Mouse (Mus musculus) CH12.LX (cell line): Measurements from ENCODE around the gene Kap. TPM values are rescaled to one million over a fixed set of nuclear protein-coding genes. Genes with fewer than 3 reads are reported as not detected.

Experiments used
- DNase-seq: peaks from one replicate; pipeline ENCODE4 v3.0.0-alpha.2; 2013; ENCODE audit errors: extremely low read depth
- H3K27ac ChIP-seq: 2 replicates; pipeline ENCODE4 v1.5.1; 2012; ENCODE audit warnings: low read depth, mild to moderate bottlenecking, control low read depth, moderate library complexity; ENCODE audit not compliant: insufficient read depth
- H3K27me3 ChIP-seq: replicated peaks from 2 replicates; pipeline ENCODE3; 2012; ENCODE audit warnings: inconsistent platforms
- H3K36me3 ChIP-seq, 2 experiments: replicated peaks in 1 of 2; 2 replicates each; pipeline versions ENCODE3 to v1.6.1; 2012; ENCODE audit warnings: inconsistent platforms in 1 of 2, low read length in 1 of 2, mild to moderate bottlenecking in 1 of 2, mixed read lengths in 1 of 2, moderate library complexity in 1 of 2; ENCODE audit not compliant: control insufficient read depth in 1 of 2, insufficient read depth in 1 of 2
- H3K4me1 ChIP-seq, 2 experiments: 2 replicates each; pipeline ENCODE4 v1.6.1; 2012; ENCODE audit warnings: inconsistent platforms in 1 of 2, moderate library complexity in 1 of 2; ENCODE audit not compliant: insufficient read depth in 2 of 2, control insufficient read depth in 1 of 2
- H3K4me2 ChIP-seq: 2 replicates; pipeline ENCODE4 v1.6.1; 2012; ENCODE audit warnings: low read depth, mild to moderate bottlenecking, control low read depth; ENCODE audit not compliant: poor library complexity, insufficient read depth, severe bottlenecking
- H3K4me3 ChIP-seq, 3 experiments: fragments of 150-350 bp in 1 of 3; sonication (generic) in 1 of 3; replicated peaks in 1 of 3; 2 replicates each; pipeline versions ENCODE3 to v1.5.1; 2011 to 2012; ENCODE audit warnings: low read depth in 2 of 3, low read length in 2 of 3, mild to moderate bottlenecking in 2 of 3, moderate library complexity in 2 of 3, control low read depth in 1 of 3, improper control_type of control experiment in 1 of 3, inconsistent platforms in 1 of 3, mixed read lengths in 1 of 3; ENCODE audit not compliant: poor library complexity in 1 of 3
- H3K79me2 ChIP-seq: replicated peaks from 2 replicates; pipeline ENCODE4 v1.6.1; 2012; ENCODE audit warnings: mild to moderate bottlenecking, moderate library complexity; ENCODE audit not compliant: control insufficient read depth, poor library complexity, insufficient read depth, severe bottlenecking; ENCODE audit errors: extremely low read depth
- H3K9ac ChIP-seq: 2 replicates; pipeline ENCODE4 v1.6.1; 2012; ENCODE audit warnings: low read depth, mild to moderate bottlenecking, control low read depth, moderate library complexity; ENCODE audit not compliant: insufficient read depth
- H3K9me3 ChIP-seq: replicated peaks from 2 replicates; pipeline ENCODE3; 2012; ENCODE audit warnings: low read length, inconsistent platforms, mixed read lengths
- CTCF ChIP-seq, 2 experiments: IDR thresholded peaks in 1 of 2; conservative IDR thresholded peaks in 1 of 2; 2 replicates each; pipeline ENCODE4 v1.5.1; 2011 to 2012; ENCODE audit warnings: low read depth in 2 of 2, low read length in 2 of 2, improper control_type of control experiment in 1 of 2, inconsistent platforms in 1 of 2, mild to moderate bottlenecking in 1 of 2, moderate library complexity in 1 of 2
- ELF1 ChIP-seq: IDR thresholded peaks from 2 replicates; pipeline ENCODE4 v1.6.1; 2014; ENCODE audit warnings: low read depth, mild to moderate bottlenecking, inconsistent platforms, low read length, improper control_type of control experiment
- ETS1 ChIP-seq: conservative IDR thresholded peaks from 2 replicates; pipeline ENCODE4 v1.6.1; 2012; ENCODE audit warnings: low read depth, mild to moderate bottlenecking, inconsistent platforms, low read length, improper control_type of control experiment, moderate library complexity
- GABPA ChIP-seq: IDR thresholded peaks from 2 replicates; pipeline ENCODE4 v1.6.1; 2012; ENCODE audit warnings: low read depth, low read length, improper control_type of control experiment, inconsistent platforms; ENCODE audit not compliant: insufficient replicate concordance
- KAT2A ChIP-seq: IDR thresholded peaks from 2 replicates; pipeline ENCODE4 v1.6.1; 2012; ENCODE audit warnings: low read length, improper control_type of control experiment, inconsistent platforms; ENCODE audit not compliant: insufficient replicate concordance
- MAFK ChIP-seq: IDR thresholded peaks from 2 replicates; pipeline ENCODE4 v1.6.1; 2011; ENCODE audit warnings: low read length, improper control_type of control experiment; ENCODE audit not compliant: insufficient replicate concordance
- MAX ChIP-seq: IDR thresholded peaks from 2 replicates; pipeline ENCODE4 v1.6.1; 2011; ENCODE audit warnings: low read length, improper control_type of control experiment
- MEF2A ChIP-seq: IDR thresholded peaks from 2 replicates; pipeline ENCODE4 v1.6.1; 2014; ENCODE audit warnings: low read depth, mild to moderate bottlenecking, inconsistent platforms, low read length, improper control_type of control experiment, borderline replicate concordance
- MXI1 ChIP-seq: IDR thresholded peaks from 2 replicates; pipeline ENCODE4 v1.6.1; 2011; ENCODE audit warnings: mild to moderate bottlenecking, low read depth, low read length, improper control_type of control experiment
- MYC ChIP-seq: IDR thresholded peaks from 2 replicates; pipeline ENCODE4 v1.6.1; 2011; ENCODE audit warnings: low read depth, mild to moderate bottlenecking, improper control_type of control experiment, low read length
- NELFE ChIP-seq: IDR thresholded peaks from 2 replicates; pipeline ENCODE4 v1.6.1; 2011; ENCODE audit warnings: low read depth, low read length, improper control_type of control experiment
- NRF1 ChIP-seq: IDR thresholded peaks from 2 replicates; pipeline ENCODE4 v1.6.1; 2014; ENCODE audit warnings: low read depth, mild to moderate bottlenecking, inconsistent platforms, low read length, improper control_type of control experiment, moderate library complexity
- PAX5 ChIP-seq: IDR thresholded peaks from 2 replicates; pipeline ENCODE4 v1.6.1; 2012; ENCODE audit warnings: low read length, inconsistent platforms, mixed read lengths
- POLR2A ChIP-seq: IDR thresholded peaks from 2 replicates; pipeline ENCODE4 v1.6.1; 2011; ENCODE audit warnings: low read depth, mild to moderate bottlenecking, improper control_type of control experiment, low read length
- POLR2AphosphoS2 ChIP-seq: IDR thresholded peaks from 2 replicates; pipeline ENCODE4 v1.6.1; 2011; ENCODE audit warnings: low read depth, low read length, improper control_type of control experiment
- RAD21 ChIP-seq: IDR thresholded peaks from 2 replicates; pipeline ENCODE4 v1.6.1; 2011; ENCODE audit warnings: low read depth, mild to moderate bottlenecking, low read length, improper control_type of control experiment, moderate library complexity
- SIN3A ChIP-seq: IDR thresholded peaks from 2 replicates; pipeline ENCODE4 v1.6.1; 2012; ENCODE audit warnings: low read length, improper control_type of control experiment, inconsistent platforms
- SMC3 ChIP-seq: IDR thresholded peaks from 2 replicates; pipeline ENCODE4 v1.6.1; 2011; ENCODE audit warnings: low read depth, low read length, improper control_type of control experiment
- TBP ChIP-seq: conservative IDR thresholded peaks from 2 replicates; pipeline ENCODE4 v1.6.1; 2011; ENCODE audit warnings: low read depth, low read length, improper control_type of control experiment
- UBTF ChIP-seq: IDR thresholded peaks from 2 replicates; pipeline ENCODE4 v1.6.1; 2012; ENCODE audit warnings: low read depth, mild to moderate bottlenecking, inconsistent platforms, low read length, improper control_type of control experiment, moderate library complexity
- ZKSCAN1 ChIP-seq: IDR thresholded peaks from 2 replicates; pipeline ENCODE4 v1.6.1; 2012; ENCODE audit warnings: low read depth, inconsistent platforms, low read length, improper control_type of control experiment, borderline replicate concordance
- ZMIZ1 ChIP-seq: IDR thresholded peaks from 2 replicates; pipeline ENCODE4 v1.6.1; 2012; ENCODE audit warnings: low read depth, mild to moderate bottlenecking, inconsistent platforms, low read length, improper control_type of control experiment
- ZNF384 ChIP-seq: IDR thresholded peaks from 2 replicates; pipeline ENCODE4 v1.6.1; 2012; ENCODE audit warnings: low read depth, low read length, improper control_type of control experiment, inconsistent platforms
- dilution Hi-C: fragments of 300-500 bp; cut with MboI; formaldehyde crosslinking; loops from 2 replicates; pipeline ENCODE4 v1.14.3; 2020; ENCODE audit warnings: low sequenced_read_pairs; ENCODE audit not compliant: extremely low pct_unique_long_range_greater_than_20kb, extremely low pct_ligation_motif_present
- in situ Hi-C: fragments of 300-500 bp; cut with MboI; formaldehyde crosslinking; loops from 3 replicates; pipeline ENCODE4 v1.14.3; 2019; ENCODE audit warnings: low sequenced_read_pairs, low pct_ligation_motif_present, low pct_unique_long_range_greater_than_20kb, mixed read lengths
- polyA plus RNA-seq: library from polyadenylated mRNA; unstranded; fragments of >175 nt; gene quantifications from 2 replicates; pipeline ENCODE4 v1.2.1, GENCODE M21; 2012; ENCODE audit warnings: low read depth; ENCODE audit not compliant: insufficient read length
- total RNA-seq, 2 experiments: library from RNA; depleted of rRNA; stranded (reverse); fragments of 300-350 nt in 1 of 2; fragments of >200 nt in 1 of 2; gene quantifications; 2 replicates each; pipeline ENCODE4 v1.2.3; 2012 to 2014

The Kap gene
- total and polyA plus RNA-seq, 3 experiments: not detected

GRCm38 (mm10) chr6:133883446-133883985 is 30.0 kb upstream of the Kap start:
- DNase-seq: no peak
- no peak for TF ChIP-seq ELF1
- TF ChIP-seq RAD21: no peak
- no peak for TF ChIP-seq GABPA
- TF ChIP-seq, all 38 proteins: peak for 0
- H3K36me3 ChIP-seq: no peaks in the 10 kb centered on the region
- no peaks in the 10 kb centered on the region for H3K4me1 ChIP-seq
- H3K9ac ChIP-seq: no peak overlapping the region
- dilution Hi-C loops: no loop called here
- H3K4me2 ChIP-seq: no peak overlapping the region
- H3K9me3 ChIP-seq: no peaks in the 10 kb centered on the region
- no peak overlapping the region for H3K27ac ChIP-seq
- H3K79me2 ChIP-seq: no peaks in the 10 kb centered on the region
- no peak overlapping the region for H3K4me3 ChIP-seq
- peaks cover 40% of the 10 kb centered on the region for H3K27me3 ChIP-seq
- in situ Hi-C loops: no loop called here

GRCm38 (mm10) chr6:133875906-133876462 is 22.4 kb upstream of the Kap start:
- dilution Hi-C loops (no loop called here), in situ Hi-C loops (no loop called here)
- H3K27ac ChIP-seq: no peak overlapping the region
- no peaks in the 10 kb centered on the region for H3K79me2 ChIP-seq
- H3K36me3 ChIP-seq: no peaks in the 10 kb centered on the region
- peak; percentile 52 for DNase-seq
- peak overlapping the region in 1 of 3 experiments; percentile 28 for H3K4me3 ChIP-seq
- no peak overlapping the region for H3K9ac ChIP-seq
- H3K4me1 ChIP-seq: peaks cover 0 to 2% of the 10 kb centered on the region in 2 experiments; a peak in 1 of 4 replicates
- TF ChIP-seq SIN3A: no peak
- no peak for TF ChIP-seq ETS1
- peak; percentile 27 to 77 for TF ChIP-seq CTCF (conservative IDR thresholded peaks at IDR 0.05 in 1 of 2, IDR thresholded peaks at IDR 0.05 in 1 of 2; ENCODE audit: low read depth in 2 of 2, low read length in 2 of 2)
- no peak for TF ChIP-seq POLR2AphosphoS2
- peak; percentile 53 for TF ChIP-seq SMC3
- TF ChIP-seq RAD21: peak; percentile 87
- no peak for TF ChIP-seq UBTF
- TF ChIP-seq MAFK: no peak
- peaks cover 46% of the 10 kb centered on the region for H3K27me3 ChIP-seq
- no peaks in the 10 kb centered on the region for H3K9me3 ChIP-seq
- peak overlapping the region; percentile 74; the same call in 1 of the 2 replicates for H3K4me2 ChIP-seq

GRCm38 (mm10) chr6:133872667-133873066 is 19.1 kb upstream of the Kap start:
- no peak for TF ChIP-seq RAD21
- no peak for TF ChIP-seq MEF2A
- TF ChIP-seq PAX5: no peak
- no peak for TF ChIP-seq MYC
- no peak for TF ChIP-seq NRF1
- no peak for TF ChIP-seq ZMIZ1
- no peak for TF ChIP-seq ETS1
- TF ChIP-seq MXI1: no peak
- no peak for TF ChIP-seq ZKSCAN1
- TF ChIP-seq KAT2A: no peak
- TF ChIP-seq TBP: no peak
- no peak for TF ChIP-seq NELFE
- TF ChIP-seq SMC3: no peak
- TF ChIP-seq ZNF384: no peak
- no peak for TF ChIP-seq MAX
- no peak for TF ChIP-seq POLR2A
- no peak overlapping the region for H3K4me2 ChIP-seq
- dilution Hi-C loops: no loop called here
- H3K36me3 ChIP-seq: no peaks in the 10 kb centered on the region
- no peak for DNase-seq
- H3K79me2 ChIP-seq: no peaks in the 10 kb centered on the region
- in situ Hi-C loops: loop anchor here (25.0 kb wide), 1 partner anchor 160 kb away; no protein-coding TSS in a partner anchor
- no peak overlapping the region for H3K4me3 ChIP-seq
- H3K9me3 ChIP-seq: no peaks in the 10 kb centered on the region
- no peak overlapping the region for H3K9ac ChIP-seq
- peaks cover 56% of the 10 kb centered on the region for H3K27me3 ChIP-seq
- H3K27ac ChIP-seq: no peak overlapping the region
- H3K4me1 ChIP-seq: peaks cover 0 to 2% of the 10 kb centered on the region in 2 experiments; a peak in 1 of 4 replicates
